Mouse (Mus musculus): ENCODE data around the gene Arpc2.
A peak's percentile ranks its signal among the peaks of the same experiment; 100 is the strongest.

Arpc2 gene

DNA sequence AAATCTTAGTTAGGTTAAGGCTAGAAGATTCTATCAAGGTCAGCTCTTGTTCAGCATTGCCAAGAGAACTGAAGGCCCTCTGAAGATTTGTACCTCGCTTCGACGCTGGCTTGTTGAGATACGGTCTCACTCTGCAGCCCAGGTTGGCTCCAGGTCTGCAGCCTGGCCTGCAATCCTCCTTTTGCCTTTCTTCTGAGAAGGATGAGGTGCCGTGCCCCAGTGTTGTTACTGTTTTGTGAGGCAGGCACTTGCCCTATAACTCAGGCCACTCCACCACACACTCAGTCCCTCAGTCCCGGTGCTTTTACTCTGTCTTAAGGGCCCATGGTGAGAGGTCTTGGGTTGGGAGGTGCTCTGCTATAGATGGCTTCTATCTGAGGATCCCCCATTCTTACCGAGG, 66.3 kb downstream of the Arpc2 start:
- DNase-seq (ENCODE audit: low read depth, low spot score): no peak

DNA sequence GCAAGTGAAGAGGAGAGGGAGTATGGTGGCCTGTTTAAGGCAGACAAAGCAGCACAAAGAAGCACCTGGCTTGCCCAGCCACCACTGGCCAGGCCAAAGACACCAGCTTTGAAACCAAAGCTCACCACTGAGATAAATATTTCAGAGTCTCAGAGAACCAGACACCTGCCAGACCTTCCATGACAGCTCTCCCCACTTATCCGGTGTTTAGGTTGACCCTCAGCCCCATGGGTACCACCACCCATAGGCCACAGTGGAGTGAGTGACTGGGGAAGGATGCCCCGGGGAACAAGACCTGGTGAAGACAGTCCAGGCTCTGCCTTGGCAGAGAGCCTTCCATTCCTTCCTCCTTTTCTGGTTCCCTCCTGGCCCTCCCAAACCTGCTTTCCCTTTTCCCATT, 67.0 kb downstream of the Arpc2 start:
- DNase-seq (ENCODE audit: low read depth, low spot score): no peak

DNA sequence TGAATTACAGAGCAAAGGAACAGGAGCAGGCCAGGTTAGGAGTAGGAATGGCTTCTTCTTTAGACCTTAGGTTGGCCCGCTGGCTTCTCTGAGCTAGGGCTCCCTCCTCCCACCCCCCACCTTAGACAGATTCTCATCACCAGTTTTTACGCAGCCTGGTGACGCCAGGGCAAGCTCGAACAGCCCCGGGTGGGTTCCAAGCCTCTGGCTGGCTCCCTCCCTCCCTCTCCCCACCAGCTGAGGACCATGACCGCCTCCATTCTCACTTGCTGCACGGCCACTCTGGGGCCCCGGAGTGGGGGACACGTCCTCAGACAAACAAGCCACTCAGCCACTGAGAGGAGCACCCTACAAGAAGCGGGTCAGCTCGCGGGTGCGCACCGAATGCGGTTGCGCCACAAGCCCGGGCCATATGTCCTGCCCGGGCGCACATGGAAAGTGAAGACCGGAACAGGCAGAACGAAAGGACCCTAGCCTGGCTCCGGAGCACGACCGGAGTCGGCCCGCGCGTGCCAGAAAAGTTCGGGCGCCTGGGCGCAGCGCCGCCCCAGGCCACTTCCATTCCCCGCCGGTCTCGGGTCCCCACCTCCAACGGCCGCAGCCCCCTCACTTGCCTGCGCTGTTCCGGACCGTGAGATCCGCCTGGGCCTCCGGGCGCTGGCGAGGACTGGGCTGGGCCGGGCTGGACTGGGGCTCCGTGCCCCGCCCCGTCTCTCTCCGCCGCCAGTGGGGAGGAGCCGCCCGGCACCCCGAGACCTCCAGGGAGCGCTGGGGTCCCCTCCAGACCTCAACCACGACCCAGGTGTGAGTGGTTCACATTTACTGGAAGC, 67.8 kb downstream of the Arpc2 start:
- DNase-seq (ENCODE audit: low read depth, low spot score): peak; percentile 63

- DNase-seq (ENCODE audit: low read depth, low spot score): no peak
These were observed 68.5 kb downstream of the Arpc2 start for GRCm38 (mm10) chr1:74304339-74304790.

DNA sequence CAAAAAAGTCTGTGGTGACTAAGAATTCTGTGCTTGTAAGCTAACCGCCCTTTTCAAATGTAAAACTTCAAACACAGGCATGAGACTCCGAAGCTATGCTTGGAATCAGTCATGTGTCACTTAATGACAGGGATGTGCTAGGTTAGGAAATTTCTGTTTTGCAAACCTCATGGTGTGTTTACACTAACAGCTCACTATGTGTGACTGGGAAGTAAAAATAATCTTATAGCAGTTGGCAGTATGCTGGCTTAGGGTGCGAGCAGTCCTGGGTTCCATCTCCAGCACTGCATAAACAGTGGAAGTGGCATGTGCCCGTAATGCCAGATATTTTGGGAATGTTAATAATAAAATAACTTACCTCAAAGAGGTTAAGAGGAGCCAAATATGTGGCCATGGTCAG, 69.1 kb downstream of the Arpc2 start:
- DNase-seq (ENCODE audit: low read depth, low spot score): no peak

- no peak for DNase-seq (ENCODE audit: low read depth, low spot score)
These were observed 69.6 kb downstream of the Arpc2 start, which contains the start of gene Tmbim1 for GRCm38 (mm10) chr1:74305522-74305921. Gene Tmbim1, minus strand, starts transcription at chr1:74305622.

DNA sequence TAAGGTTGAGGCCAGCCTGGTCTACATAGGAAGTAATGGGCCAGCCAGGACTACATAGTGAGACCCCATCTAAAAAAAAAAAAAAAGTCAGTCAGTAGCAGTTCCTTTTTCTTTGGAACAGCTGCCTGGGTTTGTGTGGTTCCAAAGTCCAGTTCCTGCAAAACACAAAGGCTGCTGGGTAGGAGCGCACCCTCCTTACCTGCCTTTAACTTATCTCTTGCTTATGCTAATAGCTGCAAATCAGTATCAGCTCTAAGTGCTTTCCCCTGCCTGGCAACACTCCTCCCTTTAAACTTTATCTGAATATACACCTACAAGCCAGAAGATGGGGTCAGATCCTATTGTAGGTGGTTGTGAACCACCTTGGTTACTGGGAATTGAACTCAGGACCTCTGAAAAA, 71.3 kb downstream of the Arpc2 start:
- no peak for DNase-seq (ENCODE audit: low read depth, low spot score)

DNA sequence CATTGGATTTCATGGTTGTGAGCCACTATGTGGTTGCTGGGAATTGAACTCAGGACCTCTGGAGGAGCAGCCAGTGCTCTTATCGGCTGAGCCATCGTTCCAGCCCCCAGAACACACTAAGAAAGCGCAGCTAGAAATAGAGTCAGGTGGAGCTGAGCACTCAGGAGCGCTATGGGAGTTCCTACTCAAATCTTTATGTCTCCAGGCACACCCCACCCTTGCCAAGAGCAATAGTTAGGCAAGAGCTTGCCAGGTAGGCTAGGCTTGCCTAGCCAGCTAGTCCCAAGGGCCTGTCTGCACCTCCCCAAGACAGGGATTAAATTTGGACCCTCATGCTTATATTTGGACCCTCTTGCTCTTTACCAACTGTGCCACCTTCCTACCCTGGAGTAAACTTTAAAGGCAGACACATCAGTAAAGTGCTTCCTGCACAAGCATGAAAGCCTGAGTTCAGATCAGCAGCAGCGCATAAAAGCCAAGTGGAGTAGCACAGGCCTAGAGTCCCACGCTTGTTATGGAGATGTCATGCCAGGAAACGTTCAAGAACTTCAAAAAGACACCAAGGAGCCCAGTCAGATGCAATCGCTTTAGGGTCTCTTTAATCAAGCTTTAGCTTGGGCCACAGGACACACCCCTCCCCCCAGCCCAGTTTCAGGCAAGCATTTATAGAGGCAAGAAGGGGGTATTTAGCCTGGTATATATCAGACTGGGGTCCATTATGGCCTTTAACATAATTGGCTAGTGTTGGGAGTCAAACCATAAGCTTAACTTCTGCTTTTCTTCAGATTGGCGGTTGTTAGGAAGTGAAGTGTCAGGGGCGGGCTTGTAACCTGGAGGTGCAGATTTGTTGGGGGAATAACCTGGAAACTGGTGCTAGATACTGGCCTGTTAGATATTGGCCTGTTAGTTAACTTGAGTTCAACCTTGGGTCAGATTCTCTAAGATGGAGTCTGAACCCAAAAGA, 72.4 kb downstream of the Arpc2 start:
- DNase-seq (ENCODE audit: low read depth, low spot score): peak; percentile 60

- DNase-seq (ENCODE audit: low read depth, low spot score): peak; percentile 70
These were observed 73.9 kb downstream of the Arpc2 start for GRCm38 (mm10) chr1:74309767-74310166.

- peak; percentile 79 for DNase-seq (ENCODE audit: low read depth, low spot score)
These were observed 77.3 kb downstream of the Arpc2 start for GRCm38 (mm10) chr1:74313049-74313692.

DNA sequence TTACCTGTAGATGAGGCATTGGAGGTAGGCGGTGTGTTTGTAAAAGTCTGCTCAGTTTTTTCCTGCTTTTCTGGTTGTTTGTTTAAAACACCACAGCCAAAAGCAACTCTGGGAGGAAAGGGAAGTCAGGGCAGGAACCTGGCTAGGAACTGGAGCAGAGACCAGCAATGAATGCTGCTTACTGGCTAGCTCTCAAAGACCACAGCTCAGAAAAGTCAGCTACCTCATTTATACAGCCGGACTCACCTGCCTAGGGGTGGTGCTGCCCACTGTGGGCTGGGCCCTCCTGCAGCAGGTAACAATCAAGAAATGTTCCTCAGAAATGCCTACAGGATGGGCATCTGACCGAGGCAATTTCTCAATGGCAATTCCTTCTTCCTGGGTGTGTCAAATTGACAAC, 78.9 kb downstream of the Arpc2 start:
- no peak for DNase-seq (ENCODE audit: low read depth, low spot score)

DNA sequence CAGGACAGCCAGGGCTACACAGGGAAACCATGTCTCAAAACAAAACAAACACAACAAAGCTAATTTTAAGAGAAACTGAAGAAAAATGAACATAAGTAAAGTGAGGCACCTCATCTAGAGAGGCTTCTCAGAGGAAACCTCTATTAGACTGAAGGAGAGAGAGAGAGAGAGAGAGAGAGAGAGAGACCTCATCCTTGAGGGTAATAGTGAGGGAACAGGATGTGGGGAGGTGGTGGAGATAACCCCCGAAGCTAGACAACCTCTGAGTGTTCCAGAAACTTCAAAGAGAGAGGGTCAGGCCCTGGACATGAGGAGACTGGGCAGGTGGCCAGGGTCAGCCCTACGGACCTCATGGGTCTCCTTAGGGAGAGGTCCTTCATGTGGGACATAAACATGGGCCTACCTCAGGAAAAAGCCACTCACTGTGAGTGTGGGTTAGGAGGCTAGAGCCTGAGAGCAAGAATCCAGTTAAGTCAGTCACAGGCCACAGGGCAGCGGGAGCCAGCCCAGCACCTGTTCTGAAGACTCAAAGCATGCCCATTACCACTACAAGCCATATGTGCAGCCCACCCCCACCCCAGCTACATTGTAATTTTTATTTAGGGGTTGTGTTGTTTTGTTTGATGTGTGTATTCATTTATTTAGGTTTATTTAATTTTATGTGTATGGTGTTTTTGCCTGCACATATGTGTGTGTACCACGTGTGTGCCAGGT, 80.4 kb downstream of the Arpc2 start:
- no peak for DNase-seq (ENCODE audit: low read depth, low spot score)
